Mouse (Mus musculus) lung, embryonic 16.5 days (tissue): ENCODE results near the gene Kcnab2. TPM values are rescaled to one million over a fixed set of nuclear protein-coding genes. Genes with fewer than 3 reads are reported as not detected.
A peak's percentile ranks its signal among the peaks of the same experiment; 100 is the strongest.

Experiments used
- ATAC-seq: fragments of 200-750 bp; cut with Nextera tagmentation; 2 replicates; pipeline ENCODE4 v1.8.0; 2017; ENCODE audit warnings: low read depth, mild to moderate bottlenecking, moderate library complexity
- H3K27ac ChIP-seq: fragments of 300-500 bp; sonication (generic); 2 replicates; pipeline ENCODE4 v1.5.1; 2014; ENCODE audit warnings: mild to moderate bottlenecking, control low read depth, low read length
- H3K27me3 ChIP-seq: fragments of 300-500 bp; sonication (generic); 2 replicates; pipeline ENCODE4 v1.6.1; 2014; ENCODE audit warnings: low read depth, low read length, mixed read lengths; ENCODE audit not compliant: control insufficient read depth, insufficient read depth
- H3K36me3 ChIP-seq: fragments of 300-500 bp; sonication (generic); 2 replicates; pipeline ENCODE4 v1.6.1; 2014; ENCODE audit warnings: low read length; ENCODE audit not compliant: control insufficient read depth, insufficient read depth
- H3K4me1 ChIP-seq: fragments of 300-500 bp; sonication (generic); replicated peaks from 2 replicates; pipeline ENCODE4 v1.6.1; 2014; ENCODE audit warnings: low read length, mixed read lengths; ENCODE audit not compliant: control insufficient read depth, insufficient read depth
- H3K4me2 ChIP-seq: fragments of 300-500 bp; sonication (generic); 2 replicates; pipeline ENCODE4 v1.6.1; 2014; ENCODE audit warnings: low read depth, low read length, control low read depth
- H3K4me3 ChIP-seq: fragments of 300-500 bp; sonication (generic); 2 replicates; pipeline ENCODE4 v1.5.1; 2014; ENCODE audit warnings: mild to moderate bottlenecking, low read length, control low read depth
- H3K9ac ChIP-seq: fragments of 300-500 bp; sonication (generic); 2 replicates; pipeline ENCODE4 v1.6.1; 2014; ENCODE audit warnings: low read length, control low read depth
- H3K9me3 ChIP-seq: fragments of 300-500 bp; sonication (generic); 2 replicates; pipeline ENCODE4 v1.6.1; 2016; ENCODE audit warnings: low read length; ENCODE audit not compliant: control insufficient read depth
- WGBS: fragments of 180-500 bp; shearing (Covaris S2); extraction: QIAGEN DNeasy Blood & Tissue Kit; methylation state at CpG from one replicate; pipeline ENCODE4 v1.1.7; 2014; 5-methylcytosine and 5-hydroxymethylcytosine counted together
- polyA plus RNA-seq: library from polyadenylated mRNA; unstranded; fragments of >200 nt; fragmentation: Nextera tagmentation; extraction: Ambion mirVana; gene quantifications from 2 replicates; pipeline ENCODE4 v1.2.1, GENCODE M21; 2015

Gene Kcnab2
- polyA plus RNA-seq, 1 experiment from 2014 or later, result 6.5 TPM

DNA sequence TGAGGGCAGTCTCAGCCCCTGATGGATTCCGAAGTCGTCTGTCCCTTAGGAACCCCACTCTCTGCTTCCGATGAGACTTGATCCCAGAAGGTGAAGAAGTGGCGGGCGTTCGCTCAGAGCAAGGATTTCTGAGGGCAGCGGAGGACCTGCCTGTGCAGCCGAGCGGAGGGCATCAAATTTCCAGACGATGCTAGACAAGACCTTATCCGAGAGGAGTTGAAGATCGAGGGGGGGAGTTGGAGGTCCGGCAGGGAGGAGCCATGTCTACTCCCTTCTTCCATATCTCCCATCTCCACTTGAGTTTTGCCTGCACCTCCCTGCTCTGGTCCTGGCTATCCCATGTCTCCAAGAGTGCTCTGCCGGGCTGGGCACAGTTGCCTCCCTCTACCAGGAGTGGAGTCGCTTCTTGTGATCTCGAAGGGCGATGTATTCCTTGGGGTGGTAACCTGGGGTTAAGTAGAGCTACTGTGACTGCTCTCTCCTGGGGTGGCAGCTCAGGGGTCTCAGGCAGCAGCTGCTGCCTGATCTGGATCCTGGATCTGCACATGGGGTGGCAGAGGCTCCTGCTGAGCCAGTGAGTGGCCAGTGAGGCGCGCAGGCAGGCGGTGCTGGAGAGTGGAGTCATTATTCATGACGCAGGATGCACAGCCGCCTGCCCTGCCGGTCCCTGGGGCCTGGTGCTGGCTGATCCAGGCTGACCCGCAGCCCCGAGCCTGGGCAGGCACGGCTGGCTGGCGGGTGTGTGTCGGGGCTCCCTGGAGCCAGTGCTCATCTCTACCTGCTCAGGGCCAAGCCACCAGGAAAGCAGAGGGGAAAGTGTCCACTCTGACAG is 59.2 kb downstream of the Kcnab2 start:
- no peak overlapping the region for H3K27ac ChIP-seq
- H3K27me3 ChIP-seq, result no peaks in the 10 kb centered on the region; the same call in 1 of the 2 replicates
- H3K9me3 ChIP-seq, result no peaks in the 10 kb centered on the region
- no peak overlapping the region for H3K4me3 ChIP-seq
- no peaks in the 10 kb centered on the region for H3K36me3 ChIP-seq
- no peak for ATAC-seq
- H3K9ac ChIP-seq, result no peak overlapping the region
- H3K4me1 ChIP-seq, result no peaks in the 10 kb centered on the region
- no peak overlapping the region for H3K4me2 ChIP-seq
- WGBS, result 31% methylated on average over 28 of the region's 28 CpGs

DNA sequence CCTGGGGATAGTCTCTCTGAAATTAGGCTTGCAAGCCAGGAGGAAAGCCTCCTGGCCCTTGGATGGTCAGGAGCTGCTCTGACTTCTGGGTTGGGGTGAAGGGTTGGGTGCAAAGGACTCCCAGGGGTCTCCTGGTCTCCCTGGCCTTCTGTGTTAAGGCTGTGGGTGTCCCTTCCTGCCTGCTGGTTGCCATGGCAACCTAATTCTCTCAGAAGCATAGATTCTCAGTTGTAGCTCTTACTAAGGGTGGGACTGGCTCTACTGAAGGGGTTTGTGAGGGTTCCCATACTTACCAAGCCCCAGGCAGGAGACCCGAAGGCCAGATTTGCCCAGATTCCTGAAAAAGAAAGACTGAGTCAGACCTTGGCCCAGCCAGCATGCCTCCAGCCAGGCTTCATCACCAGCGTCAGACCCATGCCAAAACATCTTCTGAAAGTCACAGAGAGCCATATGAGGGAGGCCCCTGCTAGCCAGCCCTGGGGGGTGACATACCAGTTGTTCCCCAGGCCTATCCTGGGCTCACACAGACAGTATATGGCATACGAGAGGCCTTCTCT is 65.1 kb downstream of the Kcnab2 start:
- Histone ChIP-seq H3K27ac (no peak overlapping the region), H3K4me2 (no peak overlapping the region), H3K9me3 (no peaks in the 10 kb centered on the region), H3K4me3 (no peak overlapping the region), H3K36me3 (no peaks in the 10 kb centered on the region), H3K9ac (no peak overlapping the region), H3K27me3 (no peaks in the 10 kb centered on the region), H3K4me1 (no peaks in the 10 kb centered on the region)
- WGBS, result 68% methylated on average over 3 of the region's 3 CpGs
- ATAC-seq, result no peak

DNA sequence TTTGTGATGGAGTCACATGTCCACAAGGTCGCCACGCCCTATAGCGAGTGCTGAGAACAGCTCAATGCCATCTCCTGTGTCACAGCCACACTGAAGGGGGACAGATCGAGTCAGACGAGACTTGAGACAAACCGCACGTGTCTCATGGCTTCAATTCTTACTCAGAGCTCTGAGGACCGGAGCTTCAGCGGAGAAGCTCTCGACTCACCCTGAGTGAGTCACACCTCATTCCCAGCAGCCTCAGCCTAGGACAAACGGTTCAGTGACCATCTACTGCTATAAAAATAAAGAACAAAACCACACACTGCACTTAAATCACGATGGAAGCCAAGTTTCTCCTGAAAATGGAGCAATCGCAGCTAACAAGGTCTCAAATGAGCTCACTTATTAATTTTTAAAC is 66.7 kb downstream of the Kcnab2 start:
- Histone ChIP-seq H3K36me3 (no peaks in the 10 kb centered on the region), H3K4me1 (no peaks in the 10 kb centered on the region), H3K4me2 (no peak overlapping the region), H3K27ac (no peak overlapping the region), H3K9ac (no peak overlapping the region), H3K4me3 (no peak overlapping the region), H3K27me3 (no peaks in the 10 kb centered on the region), H3K9me3 (no peaks in the 10 kb centered on the region)
- 71% methylated on average over 13 of the region's 13 CpGs for WGBS
- no peak for ATAC-seq

DNA sequence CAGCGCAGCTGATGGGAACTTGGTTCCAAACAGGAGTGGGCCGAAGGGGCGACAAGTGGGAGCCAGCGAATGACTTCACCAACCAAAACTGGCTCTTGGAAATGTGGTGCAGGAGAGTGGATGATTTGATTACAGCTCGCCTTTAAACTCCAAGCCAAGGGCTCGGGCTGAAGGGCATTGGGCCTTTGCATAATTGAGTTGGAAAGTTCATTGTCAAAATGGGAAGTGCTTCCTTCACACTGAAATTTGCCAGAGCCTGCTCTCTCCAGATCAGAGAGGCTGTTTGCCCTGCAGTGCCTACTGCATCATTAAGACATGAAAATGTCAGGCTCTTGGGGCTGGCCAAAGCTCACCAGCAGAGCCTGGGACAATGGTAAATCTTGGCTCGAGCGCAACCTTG is 71.1 kb downstream of the Kcnab2 start:
- Histone ChIP-seq H3K4me2 (no peak overlapping the region), H3K4me3 (no peak overlapping the region), H3K4me1 (no peaks in the 10 kb centered on the region), H3K9me3 (no peaks in the 10 kb centered on the region), H3K9ac (no peak overlapping the region), H3K27me3 (no peaks in the 10 kb centered on the region), H3K27ac (no peak overlapping the region), H3K36me3 (no peaks in the 10 kb centered on the region)
- ATAC-seq, result no peak
- WGBS, result 78% methylated on average over 8 of the region's 8 CpGs

DNA sequence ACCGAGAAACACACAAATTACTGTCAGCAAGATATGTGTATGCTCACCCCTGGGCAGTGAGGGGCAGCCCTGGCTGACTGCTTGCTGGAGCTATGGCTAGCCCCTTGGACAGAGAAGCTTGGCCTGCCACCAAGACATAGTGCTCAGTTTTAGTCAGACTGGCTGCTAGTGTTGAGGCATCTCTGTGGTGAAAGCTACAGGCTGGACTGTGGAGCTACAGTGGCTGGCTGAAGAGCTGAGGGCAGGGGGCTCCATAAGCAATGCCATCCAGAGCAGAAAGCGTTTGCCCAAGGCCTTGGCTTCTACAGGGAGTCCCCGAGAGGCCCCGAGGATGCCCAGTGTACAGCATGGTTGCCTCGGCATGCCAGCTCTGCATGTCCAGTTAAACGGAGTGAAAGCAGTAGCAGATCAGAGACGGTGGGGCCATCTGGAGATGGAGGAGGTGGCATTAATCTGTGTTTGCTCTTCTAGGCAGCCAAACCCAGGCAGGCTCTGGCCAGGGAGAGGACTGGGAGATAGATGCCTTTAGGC is 71.9 kb downstream of the Kcnab2 start:
- no peak overlapping the region for H3K4me2 ChIP-seq
- H3K9me3 ChIP-seq, result no peaks in the 10 kb centered on the region
- no peak for ATAC-seq
- no peak overlapping the region for H3K4me3 ChIP-seq
- WGBS, result 66% methylated on average over 7 of the region's 7 CpGs
- no peaks in the 10 kb centered on the region for H3K36me3 ChIP-seq
- H3K4me1 ChIP-seq, result no peaks in the 10 kb centered on the region
- no peaks in the 10 kb centered on the region for H3K27me3 ChIP-seq
- peak overlapping the region; percentile 1; the same call in 1 of the 2 replicates for H3K9ac ChIP-seq
- H3K27ac ChIP-seq, result no peak overlapping the region

DNA sequence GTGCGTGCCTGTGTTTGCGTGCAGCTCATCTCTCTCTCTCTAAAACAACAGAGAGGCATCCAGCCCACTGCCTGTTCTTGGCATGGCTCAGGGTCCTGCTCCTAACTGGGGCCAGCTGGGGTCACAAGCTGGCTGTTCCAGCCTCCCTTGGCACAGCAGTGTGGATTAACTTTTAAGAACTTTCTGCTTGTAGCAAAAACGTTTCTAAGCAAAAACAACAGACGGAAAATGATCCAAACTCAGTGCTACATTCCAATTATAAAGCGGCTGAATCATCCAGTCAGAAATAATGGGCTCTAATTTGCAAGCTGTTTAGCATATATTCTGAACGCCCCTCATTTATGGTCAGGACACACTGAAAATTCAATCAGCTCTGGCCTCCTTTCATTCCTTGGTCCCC is 72.5 kb downstream of the Kcnab2 start:
- 71% methylated on average over 6 of the region's 6 CpGs for WGBS
- Histone ChIP-seq H3K36me3 (no peaks in the 10 kb centered on the region), H3K27ac (no peak overlapping the region), H3K4me3 (no peak overlapping the region), H3K27me3 (no peaks in the 10 kb centered on the region), H3K4me1 (no peaks in the 10 kb centered on the region), H3K9ac (no peak overlapping the region), H3K4me2 (no peak overlapping the region), H3K9me3 (no peaks in the 10 kb centered on the region)
- no peak for ATAC-seq

DNA sequence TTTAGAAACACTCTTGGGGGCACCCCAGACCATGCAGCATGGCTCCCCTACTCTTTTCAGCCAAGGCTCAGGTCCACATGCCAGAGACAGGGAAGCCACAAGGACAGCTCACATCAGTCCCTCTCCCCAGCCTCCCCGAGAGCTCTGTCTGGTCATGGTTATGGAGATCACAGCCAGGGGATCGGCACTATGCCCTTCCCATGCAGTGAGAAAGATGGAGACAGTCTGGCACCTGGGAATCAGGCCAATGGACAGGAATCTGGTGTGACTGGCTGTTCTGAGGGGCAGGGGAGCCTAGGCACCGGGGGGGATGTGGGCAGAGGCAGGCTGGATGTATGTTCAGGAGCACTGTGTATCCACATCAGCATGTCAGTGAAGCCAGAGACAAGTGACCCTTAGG is 78.7 kb downstream of the Kcnab2 start:
- Histone ChIP-seq H3K27me3 (no peaks in the 10 kb centered on the region), H3K4me3 (no peak overlapping the region), H3K9ac (no peak overlapping the region), H3K4me2 (no peak overlapping the region), H3K27ac (no peak overlapping the region), H3K9me3 (no peaks in the 10 kb centered on the region), H3K36me3 (no peaks in the 10 kb centered on the region), H3K4me1 (no peaks in the 10 kb centered on the region)
- 61% methylated on average over 3 of the region's 3 CpGs for whole genome bisulfite sequencing
- ATAC-seq, result no peak

DNA sequence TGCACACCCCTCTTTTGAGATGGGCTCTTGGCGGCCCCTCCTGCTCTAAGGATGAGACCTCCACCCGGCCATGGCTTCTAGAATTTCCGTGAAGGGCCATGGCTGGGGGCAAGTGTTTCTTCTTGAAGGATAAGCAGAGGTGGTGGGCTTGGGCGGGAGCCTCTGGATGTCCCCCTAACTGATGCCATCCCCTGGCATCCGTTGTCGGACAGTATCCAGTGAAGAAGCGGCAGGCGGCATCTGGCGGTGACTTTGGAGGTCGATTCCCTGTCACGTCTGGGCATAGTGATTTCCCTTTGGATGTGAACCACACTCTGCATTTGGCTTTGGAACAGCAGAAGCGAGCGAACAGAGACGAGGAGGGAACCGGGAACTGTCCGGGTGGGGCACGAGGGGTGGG is 85.0 kb downstream of the Kcnab2 start:
- no peaks in the 10 kb centered on the region for H3K4me1 ChIP-seq
- no peaks in the 10 kb centered on the region for H3K27me3 ChIP-seq
- H3K4me2 ChIP-seq, result no peak overlapping the region
- WGBS, result 82% methylated on average over 17 of the region's 17 CpGs
- H3K4me3 ChIP-seq, result no peak overlapping the region
- no peak for ATAC-seq
- no peak overlapping the region for H3K9ac ChIP-seq
- no peaks in the 10 kb centered on the region for H3K36me3 ChIP-seq
- no peaks in the 10 kb centered on the region for H3K9me3 ChIP-seq
- no peak overlapping the region for H3K27ac ChIP-seq

DNA sequence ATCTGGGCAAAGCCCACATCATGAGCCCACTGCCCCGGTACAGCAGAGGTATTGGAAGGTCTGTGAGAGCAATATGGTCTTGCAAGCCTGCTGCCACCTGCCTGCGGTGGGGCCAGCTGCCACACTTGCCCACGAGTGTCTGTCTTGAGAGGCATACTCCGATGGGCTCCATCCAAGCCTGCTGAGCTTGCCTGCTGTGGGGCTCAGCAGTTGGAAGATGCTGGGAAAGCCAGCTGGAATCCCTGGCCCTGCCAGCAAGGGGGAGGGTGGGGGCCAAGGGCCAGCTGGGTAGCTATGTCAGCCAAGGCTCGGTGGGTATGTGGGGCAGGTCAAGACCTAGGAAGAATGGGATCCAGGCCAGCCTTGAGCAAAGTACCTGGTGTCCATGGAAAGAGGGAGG is 85.5 kb downstream of the Kcnab2 start:
- H3K27ac ChIP-seq, result no peak overlapping the region
- no peak overlapping the region for H3K9ac ChIP-seq
- H3K4me3 ChIP-seq, result no peak overlapping the region
- H3K36me3 ChIP-seq, result no peaks in the 10 kb centered on the region
- no peaks in the 10 kb centered on the region for H3K4me1 ChIP-seq
- H3K9me3 ChIP-seq, result no peaks in the 10 kb centered on the region
- H3K4me2 ChIP-seq, result no peak overlapping the region
- 79% methylated on average over 5 of the region's 5 CpGs for WGBS
- no peaks in the 10 kb centered on the region for H3K27me3 ChIP-seq
- ATAC-seq, result no peak
